Mouse (Mus musculus) neural tube, embryonic 13.5 days (tissue): ENCODE results near the gene Zfp985. TPM values are rescaled to one million over a fixed set of nuclear protein-coding genes. Genes with fewer than 3 reads are reported as not detected.
"Not testable (repeated sequence)": the region's sequence is repeated elsewhere in the genome, so short reads cannot be mapped to it uniquely, and the experiment has no call there.

Source experiments
- ATAC-seq: fragments of 200-750 bp; cut with Nextera tagmentation; 2 replicates; pipeline ENCODE4 v1.8.0; 2017; ENCODE audit warnings: low read depth, mild to moderate bottlenecking, moderate TSS enrichment, moderate library complexity
- H3K27ac ChIP-seq: fragments of 300-500 bp; sonication (generic); replicated peaks from 2 replicates; pipeline ENCODE4 v1.5.1; 2015; ENCODE audit warnings: moderate library complexity, mild to moderate bottlenecking, inconsistent platforms
- H3K27me3 ChIP-seq: fragments of 300-500 bp; sonication (generic); 2 replicates; pipeline ENCODE4 v1.6.1; 2015; ENCODE audit warnings: mild to moderate bottlenecking, inconsistent platforms
- H3K36me3 ChIP-seq: fragments of 300-500 bp; sonication (generic); 2 replicates; pipeline ENCODE4 v1.6.1; 2015; ENCODE audit warnings: mild to moderate bottlenecking, inconsistent platforms
- H3K4me1 ChIP-seq: fragments of 300-500 bp; sonication (generic); replicated peaks from 2 replicates; pipeline ENCODE4 v1.6.1; 2015; ENCODE audit warnings: inconsistent platforms
- H3K4me2 ChIP-seq: fragments of 300-500 bp; sonication (generic); 2 replicates; pipeline ENCODE4 v1.6.1; 2015; ENCODE audit warnings: inconsistent platforms, mild to moderate bottlenecking, moderate library complexity
- H3K4me3 ChIP-seq: fragments of 300-500 bp; sonication (generic); 2 replicates; pipeline ENCODE4 v1.5.1; 2015; ENCODE audit warnings: mild to moderate bottlenecking, inconsistent platforms
- H3K9ac ChIP-seq: fragments of 300-500 bp; sonication (generic); 2 replicates; pipeline ENCODE4 v1.6.1; 2015; ENCODE audit warnings: moderate library complexity, mild to moderate bottlenecking, inconsistent platforms
- H3K9me3 ChIP-seq: fragments of 300-500 bp; sonication (generic); 2 replicates; pipeline ENCODE4 v1.6.1; 2016; ENCODE audit warnings: inconsistent platforms
- WGBS: fragments of 180-500 bp; shearing (Covaris S2); methylation state at CpG from one replicate; pipeline ENCODE4 v1.1.7; 2015; 5-methylcytosine and 5-hydroxymethylcytosine counted together
- polyA plus RNA-seq: library from polyadenylated mRNA; unstranded; fragments of >200 nt; fragmentation: Nextera tagmentation; extraction: Ambion mirVana; gene quantifications from 2 replicates; pipeline ENCODE4 v1.2.1, GENCODE M21; 2015

Gene Zfp985
- polyA plus RNA-seq, result 0.14 and 0.18 TPM in 2 replicates

GRCm38 (mm10) chr4:147553071-147553470 is at the start of gene Zfp985:
Gene Zfp985, plus strand, starts transcription at chr4:147553277.
- 79% methylated on average over 5 of the region's 5 CpGs for WGBS
- not testable (repeated sequence) for H3K27ac ChIP-seq, H3K4me2 ChIP-seq, H3K27me3 ChIP-seq, H3K36me3 ChIP-seq, ATAC-seq, H3K9me3 ChIP-seq, H3K4me3 ChIP-seq, H3K4me1 ChIP-seq, H3K9ac ChIP-seq

- Histone ChIP-seq H3K4me2 (no peak overlapping the region), H3K27me3 (no peaks in the 10 kb centered on the region), H3K4me3 (no peak overlapping the region), H3K4me1 (no peaks in the 10 kb centered on the region), H3K9ac (no peak overlapping the region), H3K27ac (no peak overlapping the region), H3K36me3 (0 out of 2 replicates have a peak, but pooled peaks cover 3% of the 10 kb centered on the region), H3K9me3 (peaks cover 33% of the 10 kb centered on the region)
- 85% methylated on average over 2 of the region's 2 CpGs for WGBS
- ATAC-seq, result no peak
Observed at GRCm38 (mm10) chr4:147509174-147509573, 43.9 kb upstream of the Zfp985 start.

DNA sequence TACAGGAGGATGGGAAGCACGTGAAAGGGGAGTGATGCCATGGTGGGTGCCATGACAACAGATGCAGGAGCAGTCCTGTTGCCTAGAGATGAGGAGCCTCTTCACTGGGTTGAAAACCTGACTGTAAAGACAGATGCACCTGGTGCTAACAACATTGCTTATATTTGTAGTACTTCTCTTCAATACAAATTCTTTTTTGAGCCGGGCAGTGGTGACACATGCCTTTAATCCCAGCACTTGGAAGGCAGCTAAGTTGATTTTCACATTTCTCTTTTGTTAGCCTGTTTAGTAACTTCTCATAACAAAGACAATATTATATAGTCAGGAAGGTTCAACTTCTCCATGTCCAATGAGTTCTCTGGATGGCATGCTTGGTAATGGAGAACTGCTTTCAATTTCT is 34.1 kb upstream of the Zfp985 start:
- H3K4me1 ChIP-seq, result no peaks in the 10 kb centered on the region
- H3K4me3 ChIP-seq, result no peak overlapping the region
- no peak overlapping the region for H3K27ac ChIP-seq
- peaks cover 76% of the 10 kb centered on the region for H3K9me3 ChIP-seq
- peak; percentile 47; the same call in 1 of the 2 replicates for ATAC-seq
- H3K9ac ChIP-seq, result no peak overlapping the region
- H3K4me2 ChIP-seq, result no peak overlapping the region
- WGBS, result 68% methylated on average over 2 of the region's 2 CpGs
- H3K36me3 ChIP-seq, result no peaks in the 10 kb centered on the region
- no peaks in the 10 kb centered on the region for H3K27me3 ChIP-seq

DNA sequence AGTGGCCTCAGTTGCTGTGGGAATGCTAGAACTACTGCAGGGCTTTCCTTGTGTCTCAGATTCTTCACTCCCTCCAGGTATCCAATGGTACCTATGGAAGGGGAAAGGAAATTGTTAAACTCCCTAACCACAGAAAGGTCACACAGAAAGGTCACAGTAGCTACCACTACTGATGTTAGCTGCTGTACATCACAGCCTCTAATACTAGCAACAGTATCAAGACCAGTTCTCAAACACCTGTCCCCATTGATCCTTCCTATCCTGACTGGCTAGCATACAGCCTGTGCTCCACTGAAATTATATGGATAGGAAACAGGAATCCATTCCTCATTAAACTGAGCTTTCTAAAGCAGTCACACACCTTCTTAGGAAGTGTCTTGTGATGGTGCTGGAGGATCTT is 33.0 kb upstream of the Zfp985 start:
- no peak overlapping the region for H3K27ac ChIP-seq
- ATAC-seq, result no peak
- H3K4me3 ChIP-seq, result no peak overlapping the region
- no peaks in the 10 kb centered on the region for H3K4me1 ChIP-seq
- no peak overlapping the region for H3K9ac ChIP-seq
- no peaks in the 10 kb centered on the region for H3K36me3 ChIP-seq
- H3K27me3 ChIP-seq, result no peaks in the 10 kb centered on the region
- no peak overlapping the region for H3K4me2 ChIP-seq
- H3K9me3 ChIP-seq, result peaks cover 81% of the 10 kb centered on the region

DNA sequence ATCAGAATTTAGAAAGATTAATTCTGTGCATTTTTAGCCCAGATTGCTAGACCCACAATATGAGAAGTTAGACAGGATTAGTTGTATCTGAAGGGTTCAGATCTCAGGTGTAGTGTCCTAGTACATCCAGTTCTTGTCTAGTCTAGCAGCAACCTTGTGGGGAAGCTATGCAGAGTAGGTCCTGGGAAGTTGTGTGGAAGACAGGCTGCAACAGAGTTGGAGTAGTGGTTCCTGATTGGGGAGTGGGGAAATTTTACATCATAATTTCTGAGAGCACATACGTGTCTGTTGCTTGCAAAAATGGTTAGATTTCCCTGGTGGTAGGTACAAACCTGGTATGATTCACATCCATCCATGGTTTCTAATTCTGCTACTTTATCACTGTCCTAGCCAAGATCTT is 28.0 kb upstream of the Zfp985 start:
- 88% methylated on average over 1 of the region's 1 CpGs for WGBS
- no peak for ATAC-seq
- Histone ChIP-seq H3K9me3 (peaks cover 75% of the 10 kb centered on the region), H3K4me2 (no peak overlapping the region), H3K27me3 (no peaks in the 10 kb centered on the region), H3K36me3 (0 out of 2 replicates have a peak, but pooled peaks cover 3% of the 10 kb centered on the region), H3K27ac (no peak overlapping the region), H3K4me3 (no peak overlapping the region), H3K9ac (no peak overlapping the region), H3K4me1 (no peaks in the 10 kb centered on the region)

- Histone ChIP-seq H3K9me3 (peaks cover 60% of the 10 kb centered on the region), H3K4me3 (no peak overlapping the region)
Observed at GRCm38 (mm10) chr4:147530366-147530765, 22.7 kb upstream of the Zfp985 start.

DNA sequence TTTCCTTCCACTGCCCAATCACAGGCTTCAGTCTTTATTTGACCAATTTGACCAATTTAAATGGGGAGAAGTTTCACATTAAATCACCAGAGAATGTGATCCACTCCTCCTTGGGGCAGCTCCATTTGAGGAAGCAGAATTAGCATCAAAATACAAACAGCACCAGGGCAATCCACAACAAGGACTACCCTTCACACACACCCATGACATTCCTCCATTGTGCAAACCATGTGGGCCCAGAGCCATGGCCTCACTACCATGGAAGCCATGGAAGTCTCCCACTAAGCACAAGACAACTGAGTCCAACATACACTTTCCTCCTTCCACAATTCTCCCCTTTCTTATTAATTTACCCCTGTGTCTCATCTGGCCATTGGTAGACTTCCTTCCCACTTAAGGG is 17.2 kb upstream of the Zfp985 start:
- H3K27ac ChIP-seq, ATAC-seq, H3K27me3 ChIP-seq, H3K4me2 ChIP-seq, H3K9ac ChIP-seq, H3K36me3 ChIP-seq, H3K4me3 ChIP-seq, H3K4me1 ChIP-seq: not testable (repeated sequence)
- H3K9me3 ChIP-seq, result peaks cover 69% of the 10 kb centered on the region

More at GRCm38 (mm10) chr4:147530366-147530765, 22.7 kb upstream of the Zfp985 start:
- Histone ChIP-seq H3K27ac (no peak overlapping the region), H3K27me3 (no peaks in the 10 kb centered on the region), H3K9ac (no peak overlapping the region), H3K4me1 (no peaks in the 10 kb centered on the region), H3K36me3 (0 out of 2 replicates have a peak, but pooled peaks cover 3% of the 10 kb centered on the region), H3K4me2 (no peak overlapping the region)
- no peak for ATAC-seq
- WGBS, result 82% methylated on average over 1 of the region's 1 CpGs

GRCm38 (mm10) chr4:147537702-147538101 is 15.4 kb upstream of the Zfp985 start:
- Histone ChIP-seq H3K9ac (no peak overlapping the region), H3K4me2 (no peak overlapping the region), H3K4me1 (no peaks in the 10 kb centered on the region), H3K27ac (no peak overlapping the region), H3K9me3 (peaks cover 68% of the 10 kb centered on the region), H3K4me3 (no peak overlapping the region), H3K36me3 (no peaks in the 10 kb centered on the region), H3K27me3 (no peaks in the 10 kb centered on the region)
- no peak for ATAC-seq
- 88% methylated on average over 2 of the region's 2 CpGs for WGBS

- H3K27ac ChIP-seq, H3K4me1 ChIP-seq, H3K4me2 ChIP-seq, H3K27me3 ChIP-seq, H3K9ac ChIP-seq, ATAC-seq, H3K36me3 ChIP-seq, H3K4me3 ChIP-seq: not testable (repeated sequence)
- WGBS, result 88% methylated on average over 3 of the region's 3 CpGs
- H3K9me3 ChIP-seq, result peaks cover 67% of the 10 kb centered on the region
Observed at GRCm38 (mm10) chr4:147539918-147540317, 13.2 kb upstream of the Zfp985 start, which contains the start of gene Gm16503. Gene Gm16503, plus strand, starts transcription at chr4:147540218.

- no peak overlapping the region for H3K4me3 ChIP-seq
- no peaks in the 10 kb centered on the region for H3K27me3 ChIP-seq
- H3K9me3 ChIP-seq, result peaks cover 58% of the 10 kb centered on the region
- no peaks in the 10 kb centered on the region for H3K4me1 ChIP-seq
- H3K36me3 ChIP-seq, result no peaks in the 10 kb centered on the region
- no peak overlapping the region for H3K9ac ChIP-seq
- ATAC-seq, result no peak
- no peak overlapping the region for H3K4me2 ChIP-seq
- no peak overlapping the region for H3K27ac ChIP-seq
Observed at GRCm38 (mm10) chr4:147541105-147541504, 12.0 kb upstream of the Zfp985 start.

- not testable (repeated sequence) for H3K27ac ChIP-seq, H3K27me3 ChIP-seq, H3K4me1 ChIP-seq, H3K9me3 ChIP-seq, H3K4me3 ChIP-seq, H3K9ac ChIP-seq, ATAC-seq, H3K36me3 ChIP-seq, H3K4me2 ChIP-seq
- WGBS, result 76% methylated on average over 2 of the region's 2 CpGs
Observed at GRCm38 (mm10) chr4:147554361-147554760, 1.3 kb downstream of the Zfp985 start.

DNA sequence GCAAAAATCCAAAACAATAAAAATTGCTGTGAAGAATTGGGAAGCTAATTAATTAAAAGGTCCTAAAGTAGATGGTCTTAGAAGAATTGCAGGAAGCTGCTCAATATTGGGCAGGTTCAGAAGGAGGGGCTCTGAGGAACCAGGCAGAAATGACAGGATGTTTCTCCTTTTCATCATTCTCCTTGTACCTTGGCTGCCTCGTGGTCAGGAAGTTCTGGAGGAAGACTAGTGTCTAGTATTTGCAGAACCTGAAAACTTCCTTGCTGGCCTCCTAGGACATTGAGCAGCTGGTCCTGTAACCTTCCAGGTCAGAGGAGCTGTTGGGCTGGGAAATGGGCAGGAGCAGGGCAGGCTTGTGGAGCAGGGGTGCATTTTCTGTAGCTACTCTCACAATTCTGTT is 3.8 kb downstream of the Zfp985 start:
- H3K27ac ChIP-seq, H3K4me3 ChIP-seq, H3K4me2 ChIP-seq, H3K36me3 ChIP-seq, H3K4me1 ChIP-seq, ATAC-seq, H3K27me3 ChIP-seq, H3K9me3 ChIP-seq, H3K9ac ChIP-seq: not testable (repeated sequence)
- WGBS, result 63% methylated on average over 1 of the region's 1 CpGs

- H3K36me3 ChIP-seq, H3K9me3 ChIP-seq, H3K27me3 ChIP-seq, ATAC-seq, H3K9ac ChIP-seq, H3K4me3 ChIP-seq, H3K27ac ChIP-seq, H3K4me2 ChIP-seq, H3K4me1 ChIP-seq: not testable (repeated sequence)
Observed at GRCm38 (mm10) chr4:147558011-147558410, 4.9 kb downstream of the Zfp985 start.
